Mouse (Mus musculus) kidney, postnatal 4 days (tissue): ENCODE measurements at regions not wholly inside any gene's neighbourhood (a gene's known extent, or its start where the extent isn't known, plus 50 kb on each side); places are given as distances from the start of the nearest gene placed in this dataset.

Experiments
- DNase-seq, 2 experiments: peaks; one replicate each; pipeline ENCODE4 v3.0.0; 2021; ENCODE audit warnings: mixed read lengths in 2 of 2

GRCm38 (mm10) chr2:169524429-169524828, 63.1 kb downstream of the Gm11011 start:
- peak; percentile 43 to 63 for DNase-seq

- no peak for DNase-seq
These were observed 67.6 kb downstream of the Gm11011 start for GRCm38 (mm10) chr2:169519941-169520340.

- peak; percentile 26 to 35 for DNase-seq
These were observed 72.2 kb downstream of the Gm11011 start for GRCm38 (mm10) chr2:169515350-169515749.

GRCm38 (mm10) chr2:169510741-169511140, 76.8 kb downstream of the Gm11011 start:
- DNase-seq: no peak

- no peak for DNase-seq
These were observed 78.1 kb downstream of the Gm11011 start for GRCm38 (mm10) chr2:169509406-169509805.

- no peak for DNase-seq
These were observed 83.0 kb downstream of the Gm11011 start for GRCm38 (mm10) chr2:169504416-169505057.

GRCm38 (mm10) chr2:169503598-169503958, 84.0 kb downstream of the Gm11011 start:
- peak; percentile 27 to 41 for DNase-seq

- peak; percentile 53 to 69 for DNase-seq
These were observed 84.6 kb downstream of the Gm11011 start for GRCm38 (mm10) chr2:169502717-169503597.

- no peak for DNase-seq
These were observed 85.7 kb downstream of the Gm11011 start for GRCm38 (mm10) chr2:169501736-169502340.

- DNase-seq: no peak
These were observed 92.2 kb downstream of the Gm11011 start for GRCm38 (mm10) chr2:169495368-169495767.

GRCm38 (mm10) chr2:169494503-169495311, 92.8 kb downstream of the Gm11011 start:
- peak; percentile 24 to 49 for DNase-seq

GRCm38 (mm10) chr2:169493609-169494275, 93.8 kb downstream of the Gm11011 start:
- DNase-seq: peak; percentile 15 to 48

GRCm38 (mm10) chr2:169483934-169484333, 103.6 kb downstream of the Gm11011 start:
- DNase-seq: peak; percentile 72 to 81

GRCm38 (mm10) chr2:169481731-169482465, 105.6 kb downstream of the Gm11011 start:
- DNase-seq: peak; percentile 48 to 61

GRCm38 (mm10) chr2:169474418-169475112, 113.0 kb downstream of the Gm11011 start:
- peak; percentile 37 to 40 for DNase-seq

- DNase-seq: no peak
These were observed 118.0 kb downstream of the Gm11011 start for GRCm38 (mm10) chr2:169469538-169469937.

- DNase-seq: no peak
These were observed 119.9 kb downstream of the Gm11011 start for GRCm38 (mm10) chr2:169467621-169468020.

- DNase-seq: no peak
These were observed 123.4 kb downstream of the Gm11011 start for GRCm38 (mm10) chr2:169464106-169464505.

GRCm38 (mm10) chr2:169461491-169462039, 126.0 kb downstream of the Gm11011 start:
- no peak for DNase-seq

- no peak for DNase-seq
These were observed 134.6 kb downstream of the Gm11011 start for GRCm38 (mm10) chr2:169452956-169453355.
